Mouse (Mus musculus) myocyte (in vitro differentiated cells): ENCODE measurements around the gene Cyp1b1. TPM values are rescaled to one million over a fixed set of nuclear protein-coding genes. Genes with fewer than 3 reads are reported as not detected.

ENCODE experiments used
- H3K27me3 ChIP-seq: one replicate; pipeline ENCODE4 v1.6.1; 2011; ENCODE audit not compliant: control insufficient read depth, insufficient read depth, insufficient read length
- H3K36me3 ChIP-seq: one replicate; pipeline ENCODE4 v1.6.1; 2011; ENCODE audit not compliant: control insufficient read depth, insufficient read depth
- H3K4me2 ChIP-seq: one replicate; pipeline ENCODE4 v1.6.1; 2011; ENCODE audit warnings: low read depth, control low read depth
- H3K4me3 ChIP-seq: one replicate; pipeline ENCODE4 v1.5.1; 2011; ENCODE audit warnings: mild to moderate bottlenecking, control low read depth, moderate library complexity
- H3K79me2 ChIP-seq: one replicate; pipeline ENCODE4 v1.6.1; 2011; ENCODE audit not compliant: control insufficient read depth, insufficient read depth
- H3ac ChIP-seq: one replicate; pipeline ENCODE4 v1.6.1; 2011; ENCODE audit not compliant: control insufficient read depth, insufficient read length
- CEBPB ChIP-seq: IDR thresholded peaks from 2 replicates; pipeline ENCODE4 v1.6.1; 2011; ENCODE audit warnings: mild to moderate bottlenecking, moderate library complexity; ENCODE audit not compliant: poor library complexity, insufficient read depth, severe bottlenecking
- E2F4 ChIP-seq: IDR thresholded peaks from one replicate; pipeline ENCODE4 v1.6.1; 2011; ENCODE audit warnings: mild to moderate bottlenecking, control low read depth, moderate library complexity; ENCODE audit not compliant: insufficient read depth
- MAX ChIP-seq: IDR thresholded peaks from one replicate; pipeline ENCODE4 v1.6.1; 2011; ENCODE audit warnings: low read depth, mild to moderate bottlenecking, control low read depth
- MYOD1 ChIP-seq, 3 experiments: IDR thresholded peaks; one replicate each; pipeline ENCODE4 v1.6.1; 2011; ENCODE audit warnings: control low read depth in 2 of 3, low read depth in 2 of 3, mild to moderate bottlenecking in 2 of 3, moderate library complexity in 1 of 3; ENCODE audit not compliant: insufficient read length in 2 of 3, control insufficient read depth in 1 of 3
- MYOG ChIP-seq, 3 experiments: IDR thresholded peaks; one replicate each; pipeline ENCODE4 v1.6.1; 2011; ENCODE audit warnings: control low read depth in 2 of 3, low read depth in 2 of 3, mild to moderate bottlenecking in 2 of 3; ENCODE audit not compliant: insufficient read length in 2 of 3, control insufficient read depth in 1 of 3, insufficient read depth in 1 of 3
- POLR2A ChIP-seq: IDR thresholded peaks from one replicate; pipeline ENCODE4 v1.6.1; 2011; ENCODE audit warnings: low read depth, mild to moderate bottlenecking, control low read depth, moderate library complexity; ENCODE audit not compliant: insufficient read length
- POLR2AphosphoS2 ChIP-seq: IDR thresholded peaks from one replicate; pipeline ENCODE4 v1.6.1; 2011; ENCODE audit warnings: low read depth, control low read depth; ENCODE audit not compliant: insufficient read length
- REST ChIP-seq: IDR thresholded peaks from one replicate; pipeline ENCODE4 v1.6.1; 2011; ENCODE audit warnings: mild to moderate bottlenecking, control low read depth, moderate library complexity; ENCODE audit not compliant: insufficient read depth, insufficient read length
- SRF ChIP-seq: IDR thresholded peaks from one replicate; pipeline ENCODE4 v1.6.1; 2011; ENCODE audit warnings: low read depth; ENCODE audit not compliant: control insufficient read depth, insufficient read length
- TCF12 ChIP-seq: IDR thresholded peaks from one replicate; pipeline ENCODE4 v1.6.1; 2011; ENCODE audit warnings: mild to moderate bottlenecking, control low read depth; ENCODE audit not compliant: poor library complexity, insufficient read depth, severe bottlenecking
- TCF3 ChIP-seq: IDR thresholded peaks from one replicate; pipeline ENCODE4 v1.6.1; 2011; ENCODE audit warnings: low read depth, control low read depth; ENCODE audit not compliant: insufficient read length
- USF1 ChIP-seq: IDR thresholded peaks from one replicate; pipeline ENCODE4 v1.6.1; 2011; ENCODE audit warnings: low read depth, mild to moderate bottlenecking, control low read depth, moderate library complexity
- polyA plus RNA-seq: library from polyadenylated mRNA; unstranded; fragments of >200 nt; fragmentation: generic; extraction: Trizol; gene quantifications from one replicate; pipeline ENCODE4 v1.2.1, GENCODE M21; 2012; ENCODE audit warnings: missing spikeins

Gene Cyp1b1
- polyA plus RNA-seq, 1 experiment = 2.5 TPM

DNA sequence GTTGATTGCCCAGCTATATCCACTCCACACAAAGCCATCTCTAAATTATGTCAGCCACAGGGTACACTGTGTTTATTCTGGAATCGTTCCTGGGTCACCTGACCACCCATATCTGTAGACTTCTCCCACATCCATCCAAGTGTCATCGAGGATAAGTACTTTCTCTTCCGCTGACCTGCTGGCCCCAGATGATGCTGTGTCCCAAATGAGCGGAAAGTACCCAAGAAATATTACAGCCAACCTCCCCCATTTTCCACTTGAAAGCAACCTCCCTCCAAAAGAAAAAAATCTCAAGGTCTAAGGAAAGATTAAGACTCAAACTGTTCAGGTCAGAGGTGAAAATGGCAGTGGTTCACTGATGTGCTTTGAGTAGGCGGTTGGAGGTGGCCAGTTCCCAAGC is 27.8 kb upstream of the Cyp1b1 start:
- Histone ChIP-seq H3ac (no peak overlapping the region), H3K36me3 (no peaks in the 10 kb centered on the region), H3K4me3 (no peak overlapping the region), H3K79me2 (no peaks in the 10 kb centered on the region), H3K4me2 (no peak overlapping the region), H3K27me3 (no peaks in the 10 kb centered on the region)
- no peak for TF ChIP-seq MYOD1 (IDR thresholded peaks at IDR 0.05; ENCODE audit: control insufficient read depth in 1 of 3, insufficient read length in 2 of 3, low read depth in 2 of 3)
- peak; percentile 42 for TF ChIP-seq USF1
- no peak for TF ChIP-seq POLR2AphosphoS2

DNA sequence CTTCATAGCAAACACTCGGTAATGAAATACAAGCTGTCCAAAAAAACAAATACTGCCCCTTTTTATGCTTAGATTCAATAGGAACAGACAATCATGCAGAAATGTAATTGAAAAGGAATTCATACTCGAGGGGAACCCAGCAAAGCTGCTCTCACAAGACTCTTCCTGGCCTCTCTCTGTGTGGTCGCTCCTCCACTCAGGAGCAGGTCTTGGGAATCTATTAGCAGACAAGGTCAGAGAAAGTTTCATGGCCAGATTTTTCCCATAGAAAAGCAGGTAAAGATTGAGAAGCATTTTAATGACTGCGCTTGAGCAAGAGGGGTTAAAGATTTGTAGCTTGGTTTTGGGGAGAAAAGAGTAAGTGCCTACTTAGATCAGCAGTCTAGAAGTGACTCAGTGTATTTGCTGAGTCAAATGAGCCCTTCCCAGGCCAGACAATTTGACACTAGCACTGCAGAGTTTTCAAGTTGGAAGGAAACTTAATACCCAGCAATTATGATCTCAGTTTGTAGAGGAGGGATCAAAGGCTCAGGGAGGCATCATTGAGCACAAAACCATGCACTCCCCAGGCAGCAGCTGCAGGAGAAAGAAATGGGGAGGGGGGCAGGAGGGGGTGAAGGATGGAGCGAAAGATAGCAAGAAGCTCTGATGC is 24.1 kb upstream of the Cyp1b1 start:
- TF ChIP-seq MYOD1 (IDR thresholded peaks at IDR 0.05; ENCODE audit: control insufficient read depth in 1 of 3, insufficient read length in 2 of 3, low read depth in 2 of 3) = peak in 2 of 3 experiments; percentile 57 to 77
- TF ChIP-seq POLR2AphosphoS2 = no peak
- TF ChIP-seq MAX = no peak
- TF ChIP-seq TCF12 = no peak
- H3K36me3 ChIP-seq = no peaks in the 10 kb centered on the region
- no peak overlapping the region for H3K4me3 ChIP-seq
- peak overlapping the region; percentile 67 for H3K4me2 ChIP-seq
- H3K79me2 ChIP-seq = no peaks in the 10 kb centered on the region
- H3K27me3 ChIP-seq = no peaks in the 10 kb centered on the region
- no peak overlapping the region for H3ac ChIP-seq

DNA sequence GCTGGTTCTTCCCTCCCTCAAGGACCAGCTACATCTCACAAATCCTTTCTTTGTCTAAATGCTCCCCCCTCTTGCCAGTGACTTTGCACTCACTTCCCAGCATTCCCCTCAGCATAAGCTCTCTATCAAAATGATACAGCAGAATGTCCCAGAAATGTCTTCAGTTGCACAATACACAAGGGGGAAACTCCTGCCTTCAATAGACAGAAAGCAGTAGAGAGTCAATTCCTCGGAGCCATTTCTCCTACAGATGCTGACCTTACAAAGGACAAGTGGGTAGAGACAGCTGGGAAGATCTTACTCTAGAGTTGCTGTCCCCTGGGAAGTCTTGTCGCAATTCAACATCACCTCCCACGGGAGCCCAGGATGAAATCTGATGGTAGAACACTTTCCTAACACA is 22.7 kb upstream of the Cyp1b1 start:
- TF ChIP-seq USF1 (no peak), SRF (no peak), TCF12 (no peak), POLR2A (no peak), CEBPB (no peak), REST (no peak), MYOG (IDR thresholded peaks at IDR 0.05; ENCODE audit: control insufficient read depth in 1 of 3, insufficient read depth in 1 of 3, insufficient read length in 2 of 3, low read depth in 2 of 3) (no peak), MAX (no peak), POLR2AphosphoS2 (no peak), TCF3 (no peak)
- no peaks in the 10 kb centered on the region for H3K79me2 ChIP-seq
- no peaks in the 10 kb centered on the region for H3K36me3 ChIP-seq
- H3K4me3 ChIP-seq = no peak overlapping the region
- H3ac ChIP-seq = no peak overlapping the region
- no peaks in the 10 kb centered on the region for H3K27me3 ChIP-seq
- H3K4me2 ChIP-seq = peak overlapping the region; percentile 15

DNA sequence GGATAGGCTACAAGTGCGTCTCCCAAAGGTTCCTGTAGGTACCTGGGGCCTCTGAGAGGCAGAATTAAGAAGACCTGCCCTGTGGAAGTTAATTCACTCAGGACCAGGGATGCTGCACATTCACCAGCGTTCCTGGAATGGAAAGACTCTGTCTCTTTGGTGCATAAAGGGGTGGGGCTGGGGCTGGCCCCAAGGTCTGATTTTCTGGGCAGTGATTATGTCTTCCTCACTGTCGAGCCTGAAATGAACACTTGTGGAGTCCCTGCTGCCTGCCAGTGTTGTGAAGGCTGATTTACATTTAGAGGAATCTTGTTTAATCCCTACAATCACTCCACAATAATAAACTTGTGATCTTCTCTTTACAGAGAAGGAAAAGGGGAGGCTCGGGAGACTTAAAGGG is 18.2 kb upstream of the Cyp1b1 start:
- Histone ChIP-seq H3K36me3 (no peaks in the 10 kb centered on the region), H3K4me3 (no peak overlapping the region), H3K27me3 (no peaks in the 10 kb centered on the region), H3ac (no peak overlapping the region), H3K4me2 (no peak overlapping the region), H3K79me2 (no peaks in the 10 kb centered on the region)
- no peak for TF ChIP-seq E2F4
- no peak for TF ChIP-seq POLR2A
- no peak for TF ChIP-seq TCF12
- no peak for TF ChIP-seq TCF3
- TF ChIP-seq CEBPB = no peak
- TF ChIP-seq POLR2AphosphoS2 = no peak
- no peak for TF ChIP-seq USF1
- TF ChIP-seq MYOG (IDR thresholded peaks at IDR 0.05; ENCODE audit: control insufficient read depth in 1 of 3, insufficient read depth in 1 of 3, insufficient read length in 2 of 3, low read depth in 2 of 3) = no peak
- TF ChIP-seq MYOD1 (IDR thresholded peaks at IDR 0.05; ENCODE audit: control insufficient read depth in 1 of 3, insufficient read length in 2 of 3, low read depth in 2 of 3) = no peak
- TF ChIP-seq SRF = no peak
- TF ChIP-seq MAX = no peak
- no peak for TF ChIP-seq REST

DNA sequence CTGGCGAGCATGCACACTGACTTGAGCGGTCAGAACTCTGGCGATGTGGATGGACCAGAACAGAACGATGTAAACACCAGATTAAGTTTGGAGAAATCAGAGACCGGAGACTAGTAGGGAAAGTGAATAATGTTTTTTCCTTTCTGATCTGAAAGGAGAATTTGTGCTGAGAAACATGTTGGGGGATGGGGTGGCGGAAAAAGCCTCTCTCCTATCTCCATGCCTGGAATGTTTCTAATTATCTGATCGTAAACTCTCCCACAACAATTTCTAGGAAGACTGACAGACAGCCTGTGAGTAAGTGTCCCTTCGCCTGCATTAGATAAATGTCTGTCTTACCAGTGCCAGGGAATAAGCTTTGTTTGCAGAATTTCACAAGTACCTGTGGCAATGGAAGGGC is 16.1 kb upstream of the Cyp1b1 start:
- Histone ChIP-seq H3K27me3 (no peaks in the 10 kb centered on the region), H3K79me2 (no peaks in the 10 kb centered on the region), H3K4me3 (no peak overlapping the region), H3K4me2 (no peak overlapping the region), H3K36me3 (no peaks in the 10 kb centered on the region), H3ac (no peak overlapping the region)
- TF ChIP-seq E2F4 (no peak), MAX (no peak), REST (no peak), TCF12 (no peak)
